Mouse (Mus musculus): Measurements from ENCODE around the gene Ephb1. TPM values are rescaled to one million over a fixed set of nuclear protein-coding genes. Genes with fewer than 3 reads are reported as not detected.

Gene Ephb1
- polyA plus RNA-seq, 1 experiment from 2014 or later: 0.22 TPM

DNA sequence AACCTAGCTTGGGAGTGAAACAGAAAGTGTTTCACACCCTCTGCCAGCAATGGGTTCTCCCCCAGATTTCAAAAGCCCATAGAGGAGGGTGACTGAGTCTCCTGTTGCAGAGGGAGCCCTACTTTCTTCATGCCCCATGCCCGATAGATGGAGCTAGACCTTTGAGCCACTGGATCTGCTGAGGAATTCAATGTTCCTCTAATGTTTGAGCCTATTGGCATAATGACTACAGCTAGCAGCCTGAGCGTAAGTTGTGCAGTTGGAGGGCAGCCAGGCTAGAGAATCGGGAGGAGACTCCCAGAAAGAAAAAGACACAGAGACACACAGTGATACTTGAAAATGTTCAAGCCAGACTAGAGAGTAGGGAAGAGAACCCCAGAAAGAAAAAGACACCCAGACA is 246.5 kb downstream of the Ephb1 start:
- 46% methylated on average over 3 of the region's 3 CpGs for WGBS (ENCODE audit: insufficient replicate concordance)

DNA sequence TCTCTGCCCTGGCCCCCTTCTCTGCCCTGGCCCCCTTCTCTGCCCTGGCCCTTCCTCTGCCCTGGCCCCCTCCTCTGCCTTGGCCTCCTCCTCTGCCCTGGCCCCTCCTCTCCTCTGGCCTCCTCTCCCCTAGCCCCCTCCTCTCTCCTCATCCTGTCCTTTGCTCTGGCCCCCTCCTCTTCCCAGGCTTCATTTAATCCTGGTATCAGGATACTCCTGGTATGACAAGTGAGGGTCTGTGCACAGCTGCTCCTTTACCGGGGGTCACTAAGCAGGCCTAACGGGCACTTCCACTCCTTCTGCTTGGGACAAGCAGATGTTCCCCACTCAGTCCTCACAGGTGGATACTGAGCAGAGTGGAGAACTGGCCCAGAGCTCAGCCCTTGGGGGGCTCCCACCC is 247.3 kb downstream of the Ephb1 start:
- Histone ChIP-seq H3K4me1 (ENCODE audit: control insufficient read depth, low read depth, low read length) (no peaks in the 10 kb centered on the region), H3K27ac (ENCODE audit: low read length) (no peak overlapping the region), H3K9me3 (replicated peaks; ENCODE audit: control insufficient read depth, low read length) (no peaks in the 10 kb centered on the region), H3K9ac (ENCODE audit: low read depth, low read length) (no peak overlapping the region), H3K36me3 (ENCODE audit: control insufficient read depth, insufficient read depth) (no peaks in the 10 kb centered on the region), H3K4me2 (ENCODE audit: low read depth, low read length) (no peak overlapping the region), H3K4me3 (ENCODE audit: low read depth, low read length) (no peak overlapping the region), H3K27me3 (ENCODE audit: control insufficient read depth, insufficient read depth, low read depth, low read length) (no peaks in the 10 kb centered on the region)
- no peak for ATAC-seq (ENCODE audit: low read depth)
- WGBS (ENCODE audit: insufficient replicate concordance): 66% methylated on average over 2 of the region's 2 CpGs

More for the DNA sequence above, 246.5 kb downstream of the Ephb1 start:
- no peaks in the 10 kb centered on the region for H3K36me3 ChIP-seq (ENCODE audit: control insufficient read depth, insufficient read depth)
- H3K4me1 ChIP-seq (ENCODE audit: control insufficient read depth, low read depth, low read length): no peaks in the 10 kb centered on the region
- no peaks in the 10 kb centered on the region for H3K27me3 ChIP-seq (ENCODE audit: control insufficient read depth, insufficient read depth, low read depth, low read length)
- no peak overlapping the region for H3K4me3 ChIP-seq (ENCODE audit: low read depth, low read length)
- H3K27ac ChIP-seq (ENCODE audit: low read length): no peak overlapping the region
- H3K4me2 ChIP-seq (ENCODE audit: low read depth, low read length): no peak overlapping the region
- H3K9ac ChIP-seq (ENCODE audit: low read depth, low read length): no peak overlapping the region
- no peak for ATAC-seq (ENCODE audit: low read depth)
- H3K9me3 ChIP-seq (replicated peaks; ENCODE audit: control insufficient read depth, low read length): no peaks in the 10 kb centered on the region

DNA sequence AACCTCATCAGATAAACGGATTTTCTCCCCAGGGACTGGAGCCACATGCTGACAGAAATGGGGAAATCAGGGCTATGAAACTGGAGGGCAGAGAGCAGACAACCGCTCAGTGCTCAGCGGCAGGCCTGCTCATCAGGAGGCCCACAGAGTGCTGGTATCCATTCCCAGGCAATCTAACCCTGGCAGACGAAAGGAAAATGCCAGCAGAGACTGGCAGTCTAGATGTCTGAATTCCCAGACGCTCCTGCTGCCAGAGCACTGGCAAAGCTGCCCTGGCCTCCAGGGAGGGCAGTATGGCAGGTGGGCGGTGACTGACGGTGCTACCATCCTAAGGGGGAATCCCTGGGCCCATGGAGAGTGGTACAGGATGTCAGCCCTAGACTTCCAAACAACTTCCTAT is 257.7 kb downstream of the Ephb1 start:
- H3K27ac ChIP-seq (ENCODE audit: low read length): no peak overlapping the region
- H3K4me1 ChIP-seq (ENCODE audit: control insufficient read depth, low read depth, low read length): no peaks in the 10 kb centered on the region
- no peaks in the 10 kb centered on the region for H3K27me3 ChIP-seq (ENCODE audit: control insufficient read depth, insufficient read depth, low read depth, low read length)
- no peaks in the 10 kb centered on the region for H3K9me3 ChIP-seq (replicated peaks; ENCODE audit: control insufficient read depth, low read length)
- no peak overlapping the region for H3K4me2 ChIP-seq (ENCODE audit: low read depth, low read length)
- WGBS (ENCODE audit: insufficient replicate concordance): 32% methylated on average over 7 of the region's 7 CpGs
- H3K4me3 ChIP-seq (ENCODE audit: low read depth, low read length): no peak overlapping the region
- no peak overlapping the region for H3K9ac ChIP-seq (ENCODE audit: low read depth, low read length)
- no peaks in the 10 kb centered on the region for H3K36me3 ChIP-seq (ENCODE audit: control insufficient read depth, insufficient read depth)
- no peak for ATAC-seq (ENCODE audit: low read depth)

DNA sequence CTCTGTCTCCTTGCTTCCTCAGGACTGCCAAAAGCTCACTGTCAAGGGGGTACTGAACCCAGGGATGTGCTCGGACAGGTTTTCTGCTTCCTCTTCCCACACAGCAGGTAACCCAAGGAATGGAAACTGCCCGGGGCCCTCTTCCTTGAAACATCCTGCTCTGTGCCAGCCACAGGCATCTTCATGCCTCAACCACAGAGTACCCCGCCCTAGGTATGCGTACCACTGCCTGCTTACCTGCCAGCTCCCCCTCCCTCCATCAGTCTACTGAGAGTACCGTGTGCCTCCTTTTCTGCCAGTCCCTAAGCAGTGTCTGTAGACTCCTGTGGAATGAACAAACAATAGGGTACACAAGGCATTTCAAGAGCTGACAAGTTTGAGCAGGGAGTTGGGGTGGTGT is 265.9 kb downstream of the Ephb1 start:
- Histone ChIP-seq H3K9ac (ENCODE audit: low read depth, low read length) (no peak overlapping the region), H3K27ac (ENCODE audit: low read length) (no peak overlapping the region), H3K27me3 (ENCODE audit: control insufficient read depth, insufficient read depth, low read depth, low read length) (no peaks in the 10 kb centered on the region), H3K36me3 (ENCODE audit: control insufficient read depth, insufficient read depth) (no peaks in the 10 kb centered on the region), H3K4me1 (ENCODE audit: control insufficient read depth, low read depth, low read length) (no peaks in the 10 kb centered on the region), H3K4me3 (ENCODE audit: low read depth, low read length) (no peak overlapping the region), H3K4me2 (ENCODE audit: low read depth, low read length) (no peak overlapping the region), H3K9me3 (replicated peaks; ENCODE audit: control insufficient read depth, low read length) (no peaks in the 10 kb centered on the region)
- no peak for ATAC-seq (ENCODE audit: low read depth)
- WGBS (ENCODE audit: insufficient replicate concordance): 55% methylated on average over 5 of the region's 5 CpGs

DNA sequence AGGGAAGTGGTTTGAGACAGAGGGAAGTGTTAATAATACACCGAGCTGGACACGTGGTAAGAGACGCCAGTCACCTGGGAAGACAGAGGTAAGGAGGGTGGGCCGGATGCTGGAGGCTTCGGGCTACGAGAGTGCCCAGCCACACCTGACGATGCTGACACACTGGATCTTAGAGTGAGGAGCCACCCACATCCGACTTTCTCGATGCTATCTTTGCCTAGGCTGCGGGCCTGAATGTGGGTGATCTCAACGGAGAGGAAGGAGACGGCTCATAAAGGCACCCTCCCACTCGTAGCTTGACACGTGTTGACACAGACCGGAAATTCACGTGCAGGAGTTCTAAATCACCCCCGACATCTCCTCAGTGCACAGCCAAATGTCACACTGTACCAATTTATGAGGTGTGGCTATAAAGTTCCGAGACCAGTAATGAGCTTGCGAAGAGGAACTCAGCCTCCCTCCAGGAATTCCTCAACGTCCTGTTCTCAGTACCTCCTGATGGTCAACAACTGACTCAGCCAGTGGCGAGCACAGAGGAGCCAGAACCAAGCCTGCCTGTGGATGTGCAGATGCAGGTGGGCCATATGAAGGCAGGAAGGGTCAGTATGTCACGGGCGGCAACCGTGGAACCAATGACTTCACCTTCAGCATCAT is 268.3 kb downstream of the Ephb1 start:
- WGBS (ENCODE audit: insufficient replicate concordance): 56% methylated on average over 24 of the region's 24 CpGs
- Histone ChIP-seq H3K4me2 (ENCODE audit: low read depth, low read length) (no peak overlapping the region), H3K9me3 (replicated peaks; ENCODE audit: control insufficient read depth, low read length) (no peaks in the 10 kb centered on the region), H3K27me3 (ENCODE audit: control insufficient read depth, insufficient read depth, low read depth, low read length) (no peaks in the 10 kb centered on the region), H3K4me3 (ENCODE audit: low read depth, low read length) (no peak overlapping the region), H3K9ac (ENCODE audit: low read depth, low read length) (no peak overlapping the region), H3K36me3 (ENCODE audit: control insufficient read depth, insufficient read depth) (no peaks in the 10 kb centered on the region), H3K27ac (ENCODE audit: low read length) (no peak overlapping the region), H3K4me1 (ENCODE audit: control insufficient read depth, low read depth, low read length) (no peaks in the 10 kb centered on the region)
- ATAC-seq (ENCODE audit: low read depth): no peak

DNA sequence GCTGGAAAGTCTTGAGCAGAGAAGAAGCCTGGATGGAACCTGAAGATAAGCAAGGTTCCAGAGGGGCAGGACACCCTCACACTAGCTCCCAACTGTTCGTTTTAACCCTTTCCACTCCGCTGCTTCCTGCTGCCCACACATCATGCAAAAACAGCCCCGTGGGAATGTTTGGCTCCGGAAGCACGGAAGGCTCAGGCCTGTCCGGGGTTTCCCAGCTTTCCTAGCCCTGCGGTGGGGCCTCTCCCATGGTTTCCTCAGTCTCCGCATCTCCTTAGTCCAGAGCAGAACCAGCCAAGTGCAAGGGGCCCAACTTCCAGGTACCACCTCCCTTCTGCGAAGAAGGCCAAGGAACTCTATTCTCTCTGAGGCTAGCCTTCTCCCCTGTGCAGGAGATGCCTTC is 269.0 kb downstream of the Ephb1 start:
- Histone ChIP-seq H3K4me2 (ENCODE audit: low read depth, low read length) (no peak overlapping the region), H3K9me3 (replicated peaks; ENCODE audit: control insufficient read depth, low read length) (no peaks in the 10 kb centered on the region), H3K4me3 (ENCODE audit: low read depth, low read length) (no peak overlapping the region), H3K4me1 (ENCODE audit: control insufficient read depth, low read depth, low read length) (no peaks in the 10 kb centered on the region), H3K36me3 (ENCODE audit: control insufficient read depth, insufficient read depth) (no peaks in the 10 kb centered on the region), H3K27me3 (ENCODE audit: control insufficient read depth, insufficient read depth, low read depth, low read length) (no peaks in the 10 kb centered on the region), H3K9ac (ENCODE audit: low read depth, low read length) (no peak overlapping the region), H3K27ac (ENCODE audit: low read length) (no peak overlapping the region)
- 67% methylated on average over 9 of the region's 9 CpGs for WGBS (ENCODE audit: insufficient replicate concordance)
- no peak for ATAC-seq (ENCODE audit: low read depth)

DNA sequence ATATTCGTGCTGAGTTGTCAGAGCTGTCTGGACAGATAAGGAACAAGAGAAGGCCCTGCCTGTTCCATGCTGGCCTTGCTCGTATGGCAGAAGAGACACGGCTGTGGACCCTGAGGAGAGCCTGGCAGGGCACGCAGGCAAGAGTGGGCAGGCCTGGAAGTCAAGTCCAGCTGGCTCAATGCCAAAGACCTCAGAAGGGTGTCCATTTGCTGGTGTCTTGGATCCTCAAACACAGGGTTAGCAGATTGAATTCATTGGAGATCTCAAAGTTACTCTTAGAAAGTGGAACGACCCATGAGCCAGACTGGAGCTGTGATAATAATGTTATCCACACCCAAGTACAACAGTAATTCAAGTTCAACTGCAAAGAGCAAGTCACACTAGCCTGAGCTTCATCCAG is 273.6 kb downstream of the Ephb1 start:
- no peaks in the 10 kb centered on the region for H3K27me3 ChIP-seq (ENCODE audit: control insufficient read depth, insufficient read depth, low read depth, low read length)
- no peak overlapping the region for H3K4me2 ChIP-seq (ENCODE audit: low read depth, low read length)
- H3K9me3 ChIP-seq (replicated peaks; ENCODE audit: control insufficient read depth, low read length): no peaks in the 10 kb centered on the region
- H3K4me1 ChIP-seq (ENCODE audit: control insufficient read depth, low read depth, low read length): no peaks in the 10 kb centered on the region
- no peaks in the 10 kb centered on the region for H3K36me3 ChIP-seq (ENCODE audit: control insufficient read depth, insufficient read depth)
- H3K9ac ChIP-seq (ENCODE audit: low read depth, low read length): no peak overlapping the region
- H3K27ac ChIP-seq (ENCODE audit: low read length): no peak overlapping the region
- no peak for ATAC-seq (ENCODE audit: low read depth)
- WGBS (ENCODE audit: insufficient replicate concordance): 55% methylated on average over 5 of the region's 5 CpGs
- no peak overlapping the region for H3K4me3 ChIP-seq (ENCODE audit: low read depth, low read length)

DNA sequence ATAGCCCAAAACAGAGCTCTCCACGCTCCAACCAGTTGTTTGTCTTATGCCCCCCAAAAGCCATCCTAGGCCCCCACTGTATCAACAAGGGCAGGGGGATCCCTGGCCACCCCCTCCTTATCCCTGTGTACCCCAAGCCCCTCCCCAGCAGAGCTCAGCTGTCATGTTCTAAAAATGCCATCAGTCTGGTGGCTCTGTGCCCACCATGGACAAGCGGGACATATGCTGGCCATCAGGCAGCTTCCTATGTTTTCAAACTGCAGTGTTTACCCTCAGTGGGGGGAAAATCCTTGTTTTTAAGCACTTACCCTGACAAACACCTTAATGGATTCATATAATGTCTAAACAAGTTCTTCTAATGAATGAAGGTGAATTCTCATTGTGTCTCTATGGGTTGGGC is 275.3 kb downstream of the Ephb1 start:
- H3K9ac ChIP-seq (ENCODE audit: low read depth, low read length): no peak overlapping the region
- no peaks in the 10 kb centered on the region for H3K4me1 ChIP-seq (ENCODE audit: control insufficient read depth, low read depth, low read length)
- H3K4me3 ChIP-seq (ENCODE audit: low read depth, low read length): no peak overlapping the region
- H3K27me3 ChIP-seq (ENCODE audit: control insufficient read depth, insufficient read depth, low read depth, low read length): no peaks in the 10 kb centered on the region
- no peak for ATAC-seq (ENCODE audit: low read depth)
- H3K36me3 ChIP-seq (ENCODE audit: control insufficient read depth, insufficient read depth): no peaks in the 10 kb centered on the region
- H3K9me3 ChIP-seq (replicated peaks; ENCODE audit: control insufficient read depth, low read length): no peaks in the 10 kb centered on the region
- 74% methylated on average over 2 of the region's 2 CpGs for WGBS (ENCODE audit: insufficient replicate concordance)
- no peak overlapping the region for H3K27ac ChIP-seq (ENCODE audit: low read length)
- H3K4me2 ChIP-seq (ENCODE audit: low read depth, low read length): no peak overlapping the region

DNA sequence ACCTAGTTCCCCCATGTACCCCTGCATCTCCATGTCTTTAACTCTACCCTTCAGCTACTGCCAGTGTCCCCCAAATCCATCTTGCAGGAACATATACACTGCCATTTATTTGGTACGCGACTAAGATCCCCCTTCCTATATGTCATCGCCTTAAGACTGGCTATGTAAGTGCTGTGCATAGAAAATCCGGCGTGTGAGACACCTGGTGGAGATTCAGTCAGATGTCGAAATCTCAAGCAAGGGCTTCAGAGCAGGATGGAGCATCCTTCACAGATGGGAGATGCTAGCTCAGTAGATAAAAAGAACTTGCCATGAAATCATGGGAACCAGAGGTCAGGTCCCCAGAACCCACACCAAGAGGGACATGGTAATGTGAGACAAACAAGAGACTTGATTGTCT is 276.3 kb downstream of the Ephb1 start:
- WGBS (ENCODE audit: insufficient replicate concordance): 69% methylated on average over 6 of the region's 6 CpGs
- Histone ChIP-seq H3K4me3 (ENCODE audit: low read depth, low read length) (no peak overlapping the region), H3K36me3 (ENCODE audit: control insufficient read depth, insufficient read depth) (no peaks in the 10 kb centered on the region), H3K4me2 (ENCODE audit: low read depth, low read length) (no peak overlapping the region), H3K27me3 (ENCODE audit: control insufficient read depth, insufficient read depth, low read depth, low read length) (no peaks in the 10 kb centered on the region), H3K9ac (ENCODE audit: low read depth, low read length) (no peak overlapping the region), H3K9me3 (replicated peaks; ENCODE audit: control insufficient read depth, low read length) (no peaks in the 10 kb centered on the region), H3K27ac (ENCODE audit: low read length) (no peak overlapping the region), H3K4me1 (ENCODE audit: control insufficient read depth, low read depth, low read length) (no peaks in the 10 kb centered on the region)
- no peak for ATAC-seq (ENCODE audit: low read depth)
